Mouse (Mus musculus) limb, embryonic 14.5 days (tissue): ENCODE results near the gene Tspan4. TPM values are rescaled to one million over a fixed set of nuclear protein-coding genes. Genes with fewer than 3 reads are reported as not detected.

ENCODE experiments used
- ATAC-seq: fragments of 200-750 bp; cut with Nextera tagmentation; 2 replicates; pipeline ENCODE4 v1.8.0; 2017; ENCODE audit warnings: low read depth, moderate number of reproducible peaks, moderate TSS enrichment; ENCODE audit not compliant: low FRiP score
- DNase-seq: peaks from one replicate; pipeline ENCODE4 v3.0.0-alpha.2; 2015; ENCODE audit warnings: low spot score
- H3K27ac ChIP-seq: fragments of 300-500 bp; sonication (generic); replicated peaks from 2 replicates; pipeline ENCODE4 v1.5.1; 2014; ENCODE audit warnings: low read depth, mild to moderate bottlenecking, low read length, moderate library complexity, mixed read lengths
- H3K27me3 ChIP-seq: fragments of 300-500 bp; sonication (generic); 2 replicates; pipeline ENCODE4 v1.6.1; 2014; ENCODE audit warnings: low read length, mixed read lengths; ENCODE audit not compliant: control insufficient read depth, insufficient read depth
- H3K36me3 ChIP-seq: fragments of 300-500 bp; sonication (generic); 2 replicates; pipeline ENCODE4 v1.6.1; 2014; ENCODE audit warnings: mild to moderate bottlenecking, low read length, moderate library complexity, mixed read lengths; ENCODE audit not compliant: control insufficient read depth, insufficient read depth
- H3K4me1 ChIP-seq: fragments of 300-500 bp; sonication (generic); 2 replicates; pipeline ENCODE4 v1.6.1; 2014; ENCODE audit warnings: antibody characterized with exemption, low read length, mixed read lengths; ENCODE audit not compliant: control insufficient read depth, insufficient read depth
- H3K4me2 ChIP-seq: fragments of 300-500 bp; sonication (generic); replicated peaks from 2 replicates; pipeline ENCODE4 v1.6.1; 2014; ENCODE audit warnings: low read depth, mild to moderate bottlenecking, low read length, moderate library complexity; ENCODE audit not compliant: severe bottlenecking
- H3K4me3 ChIP-seq: fragments of 300-500 bp; sonication (generic); replicated peaks from 2 replicates; pipeline ENCODE4 v1.5.1; 2014; ENCODE audit warnings: low read length
- H3K9ac ChIP-seq: fragments of 300-500 bp; sonication (generic); 2 replicates; pipeline ENCODE4 v1.6.1; 2014; ENCODE audit warnings: mild to moderate bottlenecking, low read depth, low read length, moderate library complexity; ENCODE audit not compliant: severe bottlenecking
- H3K9me3 ChIP-seq: fragments of 300-500 bp; sonication (generic); 2 replicates; pipeline ENCODE4 v1.6.1; 2016; ENCODE audit warnings: low read length; ENCODE audit not compliant: control insufficient read depth
- POLR2A ChIP-seq: fragments of 200-500 bp; IDR thresholded peaks from 2 replicates; pipeline ENCODE4 v1.8.0; 2012; ENCODE audit warnings: inconsistent platforms, mild to moderate bottlenecking, moderate library complexity, borderline replicate concordance; ENCODE audit not compliant: insufficient read depth, insufficient read length; ENCODE audit errors: extremely low read depth
- WGBS: fragments of 180-500 bp; shearing (Covaris S2); extraction: QIAGEN DNeasy Blood & Tissue Kit; methylation state at CpG from one replicate; pipeline ENCODE4 v1.1.7; 2014; 5-methylcytosine and 5-hydroxymethylcytosine counted together
- polyA plus RNA-seq, 2 experiments: library from polyadenylated mRNA; depleted of rRNA in 1 of 2; stranded (reverse) in 1 of 2; unstranded in 1 of 2; fragments of >200 nt; fragmentation: Nextera tagmentation in 1 of 2; extraction: Ambion mirVana in 1 of 2; gene quantifications; 2 replicates each; pipeline versions ENCODE4 v1.2.1 to v1.2.3; 2012 to 2014

Gene Tspan4
- polyA plus RNA-seq, 2 experiments, result 77.9 to 101 TPM

DNA sequence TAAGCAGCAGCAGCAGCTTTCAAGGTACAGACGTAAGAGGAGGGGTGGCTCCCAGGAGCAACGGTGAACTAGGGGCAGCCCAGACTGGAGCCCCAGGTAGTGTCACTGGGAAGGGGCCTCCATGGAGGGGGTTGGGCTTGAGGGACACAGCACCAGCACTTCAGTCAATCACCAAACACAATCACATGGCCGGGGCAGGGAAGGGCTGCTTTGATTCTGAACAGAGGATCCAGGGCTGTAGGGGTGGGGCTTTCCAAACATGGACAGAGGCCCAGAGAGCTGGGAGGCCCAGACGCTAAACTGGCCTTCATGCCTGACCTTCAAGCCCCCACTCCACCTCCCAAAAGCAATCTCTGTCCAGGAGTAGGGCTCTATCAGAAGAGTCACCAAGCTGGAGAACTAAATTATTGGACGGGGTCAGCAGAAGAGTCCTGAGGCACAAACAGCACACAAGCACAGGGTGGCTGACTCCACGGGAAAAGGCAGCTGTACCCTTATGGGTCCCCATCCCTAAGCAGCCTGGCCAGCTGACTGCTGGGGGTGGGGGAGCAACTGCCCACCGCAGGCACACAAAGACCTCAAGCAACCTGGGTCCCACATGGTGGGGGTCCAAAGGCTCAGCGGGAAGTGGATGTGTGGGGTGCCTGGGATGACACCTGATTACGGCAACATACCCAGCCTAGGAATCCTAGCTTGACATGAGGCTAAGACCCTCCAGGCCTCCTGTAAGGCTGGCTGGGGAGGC lies 45.0 kb upstream of the Tspan4 start:
- H3K4me2 ChIP-seq, result peak overlapping the region; percentile 39
- 61% methylated on average over 9 of the region's 9 CpGs for WGBS
- TF ChIP-seq POLR2A, result no peak
- peaks cover 17% of the 10 kb centered on the region for H3K4me1 ChIP-seq
- H3K9ac ChIP-seq, result peak overlapping the region; percentile 40; the same call in 1 of the 2 replicates
- no peaks in the 10 kb centered on the region for H3K9me3 ChIP-seq
- no peak for ATAC-seq
- no peaks in the 10 kb centered on the region for H3K27me3 ChIP-seq
- no peak overlapping the region for H3K4me3 ChIP-seq
- H3K27ac ChIP-seq, result no peak overlapping the region
- peaks cover 39% of the 10 kb centered on the region for H3K36me3 ChIP-seq
- DNase-seq, result no peak

DNA sequence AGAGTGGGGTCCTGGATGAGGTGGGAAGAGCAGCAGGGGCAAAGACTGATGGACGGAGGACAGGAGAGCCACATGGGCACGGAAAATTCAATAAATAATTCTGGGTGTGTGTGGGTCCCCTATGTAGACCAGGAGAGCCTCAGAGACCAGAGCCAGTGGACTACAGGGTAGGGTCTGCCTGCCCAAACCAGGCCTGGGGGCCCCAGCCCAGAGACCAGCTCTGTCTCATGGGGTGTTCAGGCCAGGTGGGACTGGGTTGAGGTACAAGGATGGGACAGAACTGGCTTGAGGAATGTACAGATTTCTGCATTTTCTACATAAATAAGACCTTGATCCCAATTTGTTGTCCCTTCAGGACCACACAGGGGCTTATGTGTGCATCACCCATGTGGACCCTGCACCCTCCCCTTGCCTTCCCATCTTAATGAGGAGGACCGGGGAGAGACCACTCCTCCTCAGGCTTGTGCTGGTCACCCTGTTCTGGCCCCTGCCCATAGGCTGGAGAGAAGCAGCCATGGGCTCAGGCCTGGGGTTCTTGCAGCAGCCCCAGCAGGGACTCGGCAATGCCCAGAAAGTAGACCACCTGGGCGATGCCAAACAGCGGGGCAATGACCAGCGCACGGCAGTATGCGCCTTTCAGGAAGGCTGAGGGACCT lies 44.3 kb upstream of the Tspan4 start:
- peaks cover 22% of the 10 kb centered on the region for H3K4me1 ChIP-seq
- H3K9me3 ChIP-seq, result no peaks in the 10 kb centered on the region
- no peak overlapping the region for H3K9ac ChIP-seq
- DNase-seq (no peak), ATAC-seq (no peak)
- no peaks in the 10 kb centered on the region for H3K27me3 ChIP-seq
- no peak overlapping the region for H3K4me3 ChIP-seq
- no peak overlapping the region for H3K27ac ChIP-seq
- H3K36me3 ChIP-seq, result peaks cover 39% of the 10 kb centered on the region
- no peak overlapping the region for H3K4me2 ChIP-seq
- 92% methylated on average over 9 of the region's 9 CpGs for WGBS
- TF ChIP-seq POLR2A, result no peak

- Histone ChIP-seq H3K9ac (no peak overlapping the region), H3K36me3 (peaks cover 39% of the 10 kb centered on the region), H3K27ac (no peak overlapping the region), H3K4me3 (no peak overlapping the region), H3K4me2 (no peak overlapping the region), H3K4me1 (peaks cover 28% of the 10 kb centered on the region), H3K27me3 (no peaks in the 10 kb centered on the region), H3K9me3 (no peaks in the 10 kb centered on the region)
- no peak for DNase-seq
- no peak for ATAC-seq
- WGBS, result 94% methylated on average over 14 of the region's 19 CpGs
- no peak for TF ChIP-seq POLR2A
Measured at GRCm38 (mm10) chr7:141431434-141432185, 43.4 kb upstream of the Tspan4 start.

DNA sequence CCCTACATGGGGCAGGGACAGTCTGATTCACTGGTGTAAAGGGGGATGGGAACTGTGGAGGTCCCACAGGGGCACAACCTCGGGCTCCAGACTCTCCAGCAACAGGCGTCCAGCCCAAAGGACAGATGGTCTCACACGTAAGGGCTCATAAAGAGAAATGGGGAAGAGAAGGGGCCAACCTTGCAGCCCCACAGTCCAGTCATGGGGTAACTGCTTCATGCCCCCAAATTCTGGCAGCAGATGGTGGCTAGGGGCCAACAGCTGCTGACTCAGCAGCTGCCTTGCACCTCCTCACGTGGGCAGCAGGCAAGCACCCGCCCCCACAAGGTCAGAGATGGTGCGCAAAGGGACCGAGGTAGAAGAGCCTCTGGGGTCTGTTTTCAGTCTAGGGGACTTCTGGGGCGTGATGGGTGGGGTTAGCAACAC lies 42.8 kb upstream of the Tspan4 start:
- TF ChIP-seq POLR2A, result no peak
- no peak for ATAC-seq
- WGBS, result 70% methylated on average over 8 of the region's 8 CpGs
- Histone ChIP-seq H3K36me3 (peaks cover 39% of the 10 kb centered on the region), H3K27me3 (no peaks in the 10 kb centered on the region), H3K4me3 (no peak overlapping the region), H3K9ac (no peak overlapping the region), H3K27ac (no peak overlapping the region), H3K4me1 (peaks cover 32% of the 10 kb centered on the region), H3K9me3 (no peaks in the 10 kb centered on the region), H3K4me2 (no peak overlapping the region)
- DNase-seq, result no peak

GRCm38 (mm10) chr7:141432741-141433516 lies 42.1 kb upstream of the Tspan4 start:
- Histone ChIP-seq H3K4me3 (no peak overlapping the region), H3K27ac (no peak overlapping the region), H3K4me2 (no peak overlapping the region), H3K9ac (no peak overlapping the region), H3K9me3 (no peaks in the 10 kb centered on the region), H3K27me3 (no peaks in the 10 kb centered on the region), H3K36me3 (peaks cover 39% of the 10 kb centered on the region), H3K4me1 (peaks cover 32% of the 10 kb centered on the region)
- ATAC-seq (no peak), DNase-seq (no peak)
- TF ChIP-seq POLR2A, result no peak
- 93% methylated on average over 6 of the region's 6 CpGs for WGBS
